Mouse (Mus musculus): ENCODE measurements around the gene Zfp524. TPM values are rescaled to one million over a fixed set of nuclear protein-coding genes. Genes with fewer than 3 reads are reported as not detected.
A peak's percentile ranks its signal among the peaks of the same experiment; 100 is the strongest.
"Not testable (repeated sequence)": the region's sequence is repeated elsewhere in the genome, so short reads cannot be mapped to it uniquely, and the experiment has no call there.

The Zfp524 gene
- polyA plus RNA-seq, 1 experiment: 25.4 TPM

DNA sequence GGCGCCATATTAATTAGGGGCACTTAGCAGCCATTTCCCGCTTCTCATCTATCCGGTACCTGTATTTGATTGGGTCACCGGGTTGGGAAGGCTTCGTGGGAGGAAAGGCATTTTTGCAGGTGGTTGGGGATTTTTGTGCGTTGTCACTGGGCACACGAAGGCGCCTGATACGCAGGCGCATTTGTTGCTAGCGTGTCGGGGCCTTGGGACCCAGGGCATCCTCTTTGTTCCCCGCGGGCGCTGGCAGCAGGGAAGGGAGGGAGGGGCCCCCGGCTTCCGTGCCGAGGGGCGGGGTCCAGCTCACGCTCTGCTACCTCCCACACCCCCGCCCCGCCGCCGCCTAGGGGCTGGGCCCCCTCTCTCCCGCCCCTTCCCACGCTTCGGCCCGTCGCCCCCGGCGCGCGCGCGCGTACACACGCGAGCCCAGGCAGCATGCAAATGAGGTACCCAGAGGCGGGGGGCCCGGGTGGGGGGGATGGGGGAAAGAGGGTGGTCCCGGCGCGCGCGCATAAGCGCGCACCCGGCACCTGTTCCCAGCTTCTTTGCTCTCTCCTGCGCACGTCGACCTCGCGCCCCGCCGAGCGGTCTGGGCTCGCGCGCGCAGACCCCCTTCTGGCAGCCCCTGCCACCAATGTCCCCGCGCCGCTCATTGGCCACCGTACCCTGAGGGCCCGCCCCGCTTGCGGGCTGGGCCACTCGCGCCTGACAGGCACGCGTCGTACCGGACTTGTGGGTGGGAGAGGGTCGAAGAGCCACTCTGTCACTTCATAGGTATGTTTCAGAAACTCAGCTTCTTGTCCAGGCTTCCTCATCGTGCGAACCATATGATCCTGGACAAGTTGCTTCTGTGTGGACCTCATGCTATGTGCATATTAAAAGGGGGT is 1.1 kb downstream of the Zfp524 start, which contains the start of gene Gm44973:
Gene Gm44973 (plus strand): TSS at position 379 of the 884 bp plus-strand sequence.
- DNase-seq (ENCODE audit: low spot score): peak; percentile 87

- DNase-seq (ENCODE audit: low spot score): no peak
Observed at GRCm38 (mm10) chr7:5016057-5016456, 1.8 kb downstream of the Zfp524 start.

GRCm38 (mm10) chr7:5016920-5017319 is 2.7 kb downstream of the Zfp524 start:
- DNase-seq (ENCODE audit: low spot score): no peak

GRCm38 (mm10) chr7:5017352-5017751 is 3.1 kb downstream of the Zfp524 start:
- no peak for DNase-seq (ENCODE audit: low spot score)

DNA sequence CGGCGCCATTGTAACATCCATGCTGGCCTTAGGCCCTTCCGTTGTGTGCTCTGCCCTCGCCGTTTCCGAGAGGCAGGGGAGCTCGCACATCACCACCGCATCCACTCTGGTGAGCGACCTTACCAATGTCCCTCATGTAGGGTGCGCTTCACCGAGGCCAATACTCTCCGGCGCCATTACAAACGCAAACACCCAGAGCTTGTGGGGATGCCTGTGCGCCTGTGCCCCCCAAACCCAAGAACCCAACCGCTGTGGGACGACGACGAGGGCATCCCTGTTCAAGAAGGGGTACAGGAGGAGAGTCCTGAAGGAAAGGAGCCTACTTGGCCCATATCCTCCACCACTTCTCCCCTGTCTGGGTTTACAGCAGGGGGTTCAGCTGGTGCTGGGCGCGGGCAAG is 3.7 kb downstream of the Zfp524 start:
- no peak for DNase-seq (ENCODE audit: low spot score)

- DNase-seq (ENCODE audit: low spot score): not testable (repeated sequence)
Observed at GRCm38 (mm10) chr7:5019576-5019975, 5.4 kb downstream of the Zfp524 start.

DNA sequence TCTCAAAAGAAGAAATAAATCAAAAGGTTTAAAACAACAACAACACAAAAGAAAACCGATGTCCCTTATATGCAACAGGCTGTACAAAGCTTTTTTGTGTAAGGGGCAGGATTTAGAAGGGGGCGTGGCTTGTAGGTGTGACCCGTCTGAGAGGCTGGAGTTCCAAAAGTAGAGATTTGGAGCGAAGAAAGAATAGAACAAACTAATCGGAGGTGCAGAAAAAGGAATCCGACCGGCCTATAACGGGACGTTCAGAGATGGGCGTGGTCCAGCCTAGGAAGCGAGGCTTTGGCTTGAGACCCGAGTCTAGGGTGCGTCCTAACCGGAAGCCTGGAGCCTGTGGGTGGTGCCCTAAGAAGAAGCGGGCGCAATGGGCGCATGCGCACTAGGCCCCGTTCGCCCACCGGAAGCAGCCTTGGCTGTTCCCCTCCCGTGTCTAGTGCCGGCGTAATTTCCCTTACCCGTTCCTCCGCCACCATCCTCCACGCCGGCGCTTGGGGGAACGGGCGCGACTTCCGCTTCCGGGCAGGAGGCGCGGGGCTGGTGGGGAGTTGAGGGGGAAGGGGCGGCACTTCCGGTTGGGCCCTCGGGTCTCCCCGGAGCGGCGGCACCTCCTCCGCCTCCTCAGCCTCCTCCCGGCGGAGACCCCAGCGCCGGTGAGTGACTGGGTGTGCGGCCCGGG is 5.9 kb downstream of the Zfp524 start, which contains the start of the genes Zfp865 and Ccdc106:
Gene Zfp865 (plus strand): TSS at position 377 of the 682 bp plus-strand sequence.
Gene Ccdc106 (plus strand): TSS at position 554 of the 682 bp plus-strand sequence.
- DNase-seq (ENCODE audit: low spot score): peak; percentile 98

DNA sequence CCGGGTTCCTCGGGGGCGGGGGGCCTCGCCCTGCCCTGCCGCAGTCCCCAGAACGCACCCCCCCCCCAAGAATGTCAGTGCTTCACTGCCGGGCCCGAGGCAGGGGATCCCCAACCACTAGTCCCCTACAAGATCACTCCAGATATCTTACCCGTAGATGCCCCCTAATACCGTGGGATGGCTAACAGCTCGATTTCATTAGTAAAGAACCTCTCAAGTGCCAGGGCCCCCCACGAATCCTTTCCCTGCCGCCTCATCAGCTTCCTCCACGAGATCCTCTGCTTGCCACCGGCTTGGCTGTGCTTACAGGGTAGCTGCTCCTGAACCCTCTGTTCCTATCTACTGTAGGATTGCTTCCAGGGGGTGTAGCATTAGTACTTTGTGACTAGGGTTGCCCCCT is 6.5 kb downstream of the Zfp524 start:
- DNase-seq (ENCODE audit: low spot score): no peak

- DNase-seq (ENCODE audit: low spot score): no peak
Observed at GRCm38 (mm10) chr7:5021197-5021596, 7.0 kb downstream of the Zfp524 start.

DNA sequence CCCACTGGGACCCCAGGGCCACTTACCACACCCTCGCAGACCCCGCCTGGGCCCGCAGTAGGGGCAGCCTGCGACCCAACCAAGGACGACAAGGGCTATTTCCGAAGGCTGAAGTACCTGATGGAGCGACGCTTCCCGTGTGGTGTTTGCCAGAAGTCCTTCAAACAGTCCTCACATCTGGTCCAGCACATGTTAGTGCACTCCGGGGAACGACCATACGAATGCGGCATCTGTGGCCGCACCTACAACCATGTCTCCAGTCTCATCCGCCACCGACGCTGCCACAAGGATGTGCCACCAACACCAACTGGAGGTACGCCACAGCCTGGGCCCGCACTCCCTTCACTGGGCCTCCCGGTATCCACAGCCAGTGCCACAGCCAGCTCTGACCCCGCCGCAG is 15.3 kb downstream of the Zfp524 start:
- no peak for DNase-seq (ENCODE audit: low spot score)

- no peak for DNase-seq (ENCODE audit: low spot score)
Observed at GRCm38 (mm10) chr7:5029946-5030345, 15.7 kb downstream of the Zfp524 start.

- no peak for DNase-seq (ENCODE audit: low spot score)
Observed at GRCm38 (mm10) chr7:5030554-5031275, 16.5 kb downstream of the Zfp524 start.

DNA sequence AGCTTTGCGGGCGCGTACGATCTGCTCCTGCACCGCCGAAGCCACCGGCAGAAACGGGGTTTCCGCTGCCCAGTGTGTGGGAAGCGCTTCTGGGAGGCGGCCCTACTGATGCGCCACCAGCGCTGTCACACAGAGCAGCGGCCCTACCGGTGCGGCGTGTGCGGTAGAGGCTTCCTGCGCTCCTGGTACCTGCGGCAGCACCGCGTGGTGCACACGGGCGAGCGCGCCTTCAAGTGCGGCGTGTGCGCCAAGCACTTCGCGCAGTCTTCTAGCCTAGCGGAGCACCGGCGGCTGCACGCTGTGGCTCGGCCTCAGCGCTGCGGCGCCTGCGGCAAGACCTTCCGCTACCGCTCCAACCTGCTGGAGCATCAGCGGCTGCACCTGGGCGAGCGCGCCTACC is 17.3 kb downstream of the Zfp524 start:
- DNase-seq (ENCODE audit: low spot score): no peak

- no peak for DNase-seq (ENCODE audit: low spot score)
Observed at GRCm38 (mm10) chr7:5033818-5034217, 19.6 kb downstream of the Zfp524 start, which contains the start of gene 4632433K11Rik. 4632433K11Rik (plus strand) TSS chr7:5034118.

- no peak for DNase-seq (ENCODE audit: low spot score)
Observed at GRCm38 (mm10) chr7:5035628-5036027, 21.4 kb downstream of the Zfp524 start.

- no peak for DNase-seq (ENCODE audit: low spot score)
Observed at GRCm38 (mm10) chr7:5036136-5036535, 21.9 kb downstream of the Zfp524 start.

- DNase-seq (ENCODE audit: low spot score): no peak
Observed at GRCm38 (mm10) chr7:5037026-5037425, 22.8 kb downstream of the Zfp524 start.

- no peak for DNase-seq (ENCODE audit: low spot score)
Observed at GRCm38 (mm10) chr7:5037467-5037866, 23.3 kb downstream of the Zfp524 start.

- peak; percentile 98 for DNase-seq (ENCODE audit: low spot score)
Observed at GRCm38 (mm10) chr7:5038109-5038732, 24.0 kb downstream of the Zfp524 start, which contains the start of gene Zfp784. Zfp784 (minus strand) TSS chr7:5038446.

DNA sequence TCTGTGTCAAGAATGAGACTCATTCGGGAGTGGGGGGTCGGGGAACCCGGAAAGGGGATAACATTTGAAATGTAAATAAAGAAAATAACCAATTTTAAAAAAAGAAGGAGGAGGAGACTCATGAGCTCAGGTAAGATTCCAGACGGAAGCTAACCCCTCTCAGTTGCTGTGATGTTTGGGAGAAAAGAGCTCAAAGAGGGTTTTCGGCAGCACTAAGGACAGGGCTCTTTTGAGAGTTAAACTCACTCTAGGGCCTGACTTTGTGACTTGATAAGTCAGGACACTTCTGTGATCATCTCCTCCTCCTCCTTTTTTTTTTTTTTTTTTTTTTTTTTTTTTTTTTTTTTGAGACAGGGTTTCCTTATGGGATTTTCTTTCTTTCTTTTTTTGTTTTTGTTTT is 24.7 kb downstream of the Zfp524 start:
- no peak for DNase-seq (ENCODE audit: low spot score)

- DNase-seq (ENCODE audit: low spot score): no peak
Observed at GRCm38 (mm10) chr7:5044981-5045380, 30.8 kb downstream of the Zfp524 start.

Data from urinary bladder, adult 2 months (tissue).